Mouse (Mus musculus) kidney, embryonic 16.5 days (tissue): ENCODE data around the gene Setd1a. TPM values are rescaled to one million over a fixed set of nuclear protein-coding genes. Genes with fewer than 3 reads are reported as not detected.

Experiments
- ATAC-seq: fragments of 200-750 bp; cut with Nextera tagmentation; 2 replicates; pipeline ENCODE4 v1.8.0; 2017; ENCODE audit warnings: moderate TSS enrichment; ENCODE audit not compliant: low FRiP score, low TSS enrichment
- H3K27ac ChIP-seq: fragments of 300-500 bp; sonication (generic); 2 replicates; pipeline ENCODE4 v1.5.1; 2014; ENCODE audit warnings: low read length
- H3K27me3 ChIP-seq: fragments of 300-500 bp; sonication (generic); 2 replicates; pipeline ENCODE4 v1.6.1; 2014; ENCODE audit warnings: low read length, control low read depth, mixed read lengths; ENCODE audit not compliant: insufficient read depth
- H3K36me3 ChIP-seq: fragments of 300-500 bp; sonication (generic); 2 replicates; pipeline ENCODE4 v1.6.1; 2014; ENCODE audit warnings: low read length, control low read depth, mixed read lengths; ENCODE audit not compliant: insufficient read depth
- H3K4me1 ChIP-seq: fragments of 300-500 bp; sonication (generic); 2 replicates; pipeline ENCODE4 v1.6.1; 2014; ENCODE audit warnings: low read length, control low read depth, mixed read lengths; ENCODE audit not compliant: insufficient read depth
- H3K4me2 ChIP-seq: fragments of 300-500 bp; sonication (generic); replicated peaks from 2 replicates; pipeline ENCODE4 v1.6.1; 2014; ENCODE audit warnings: low read depth, low read length
- H3K4me3 ChIP-seq: fragments of 300-500 bp; sonication (generic); 2 replicates; pipeline ENCODE4 v1.5.1; 2014; ENCODE audit warnings: mild to moderate bottlenecking, low read length
- H3K9ac ChIP-seq: fragments of 300-500 bp; sonication (generic); replicated peaks from 2 replicates; pipeline ENCODE4 v1.6.1; 2014; ENCODE audit warnings: low read length
- H3K9me3 ChIP-seq: fragments of 300-500 bp; sonication (generic); 2 replicates; pipeline ENCODE4 v1.6.1; 2016; ENCODE audit warnings: low read length, control low read depth
- WGBS: fragments of 180-500 bp; shearing (Covaris S2); extraction: QIAGEN DNeasy Blood & Tissue Kit; methylation state at CpG from one replicate; pipeline ENCODE4 v1.1.7; 2014; 5-methylcytosine and 5-hydroxymethylcytosine counted together
- polyA plus RNA-seq: library from polyadenylated mRNA; unstranded; fragments of >200 nt; fragmentation: Nextera tagmentation; extraction: Ambion mirVana; gene quantifications from 2 replicates; pipeline ENCODE4 v1.2.1, GENCODE M21; 2015

The Setd1a gene
- polyA plus RNA-seq, 1 experiment from 2014 or later: 19.4 TPM

DNA sequence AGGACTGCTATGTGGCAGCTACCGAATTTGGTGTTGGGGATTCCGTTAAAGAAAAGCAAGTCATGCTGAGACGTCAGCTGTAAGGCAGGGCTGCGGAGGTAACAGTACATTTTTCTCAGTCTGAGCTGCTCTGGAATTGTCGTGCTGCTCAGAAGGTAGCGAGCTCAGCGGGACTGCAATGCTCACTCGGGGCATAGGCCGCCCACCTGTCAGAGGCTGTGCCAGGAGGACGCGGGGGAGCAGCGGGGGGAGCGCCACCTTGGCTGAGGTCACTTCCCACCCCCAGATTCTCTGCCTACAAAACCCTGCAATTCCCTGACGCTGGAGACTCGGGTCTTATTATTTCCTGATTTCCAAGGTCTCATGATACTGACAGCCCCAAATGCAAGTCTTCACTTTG lies 64.4 kb downstream of the Setd1a start:
- peaks cover 15% of the 10 kb centered on the region for H3K36me3 ChIP-seq
- ATAC-seq: peak; percentile 28
- H3K27me3 ChIP-seq: no peaks in the 10 kb centered on the region
- H3K4me2 ChIP-seq: peak overlapping the region; percentile 94
- peak overlapping the region; percentile 86 for H3K9ac ChIP-seq
- peaks cover 7% of the 10 kb centered on the region for H3K4me1 ChIP-seq
- WGBS: under 1% methylated on average over 15 of the region's 15 CpGs
- peak overlapping the region; percentile 91 for H3K27ac ChIP-seq
- peak overlapping the region; percentile 89 for H3K4me3 ChIP-seq
- no peaks in the 10 kb centered on the region for H3K9me3 ChIP-seq

DNA sequence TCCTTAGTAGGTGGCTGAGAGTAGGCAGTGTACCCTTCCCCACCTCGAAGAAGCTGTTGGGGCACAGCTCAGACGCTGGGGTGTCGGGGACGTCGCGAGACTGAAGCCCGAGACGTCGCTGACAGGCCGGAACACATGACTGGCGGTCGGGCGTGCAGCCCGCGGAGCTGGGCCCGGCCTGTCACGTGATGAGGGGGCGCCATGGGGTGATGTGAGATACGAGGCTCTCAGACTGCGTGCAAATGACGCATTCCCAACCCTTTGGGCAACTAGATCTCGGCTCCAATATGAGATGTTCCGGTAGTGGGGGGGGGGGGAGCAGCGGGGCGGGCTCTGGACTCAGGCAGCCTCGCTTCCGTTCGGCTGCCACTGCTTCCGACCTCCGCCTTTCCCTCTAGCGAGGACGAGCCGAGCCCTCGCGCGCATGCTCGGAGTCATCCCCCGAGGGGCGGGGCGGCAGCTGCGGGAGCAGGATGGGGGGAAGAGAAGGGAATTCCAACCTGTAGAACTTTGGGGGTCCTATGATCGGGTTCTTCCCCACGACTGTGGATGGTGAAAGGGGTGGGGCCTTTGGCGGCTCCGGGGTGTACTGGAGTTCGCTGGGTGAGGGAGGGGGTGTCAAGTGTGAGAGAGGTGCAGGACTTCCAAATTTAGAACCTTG lies 65.0 kb downstream of the Setd1a start:
- Histone ChIP-seq H3K36me3 (peaks cover 21% of the 10 kb centered on the region), H3K27ac (peak overlapping the region; percentile 91), H3K4me2 (peak overlapping the region; percentile 94), H3K9ac (peak overlapping the region; percentile 86), H3K4me3 (peak overlapping the region; percentile 89), H3K4me1 (peaks cover 7% of the 10 kb centered on the region), H3K9me3 (no peaks in the 10 kb centered on the region), H3K27me3 (no peaks in the 10 kb centered on the region)
- peak; percentile 92 for ATAC-seq
- under 1% methylated on average over 46 of the region's 46 CpGs for WGBS

DNA sequence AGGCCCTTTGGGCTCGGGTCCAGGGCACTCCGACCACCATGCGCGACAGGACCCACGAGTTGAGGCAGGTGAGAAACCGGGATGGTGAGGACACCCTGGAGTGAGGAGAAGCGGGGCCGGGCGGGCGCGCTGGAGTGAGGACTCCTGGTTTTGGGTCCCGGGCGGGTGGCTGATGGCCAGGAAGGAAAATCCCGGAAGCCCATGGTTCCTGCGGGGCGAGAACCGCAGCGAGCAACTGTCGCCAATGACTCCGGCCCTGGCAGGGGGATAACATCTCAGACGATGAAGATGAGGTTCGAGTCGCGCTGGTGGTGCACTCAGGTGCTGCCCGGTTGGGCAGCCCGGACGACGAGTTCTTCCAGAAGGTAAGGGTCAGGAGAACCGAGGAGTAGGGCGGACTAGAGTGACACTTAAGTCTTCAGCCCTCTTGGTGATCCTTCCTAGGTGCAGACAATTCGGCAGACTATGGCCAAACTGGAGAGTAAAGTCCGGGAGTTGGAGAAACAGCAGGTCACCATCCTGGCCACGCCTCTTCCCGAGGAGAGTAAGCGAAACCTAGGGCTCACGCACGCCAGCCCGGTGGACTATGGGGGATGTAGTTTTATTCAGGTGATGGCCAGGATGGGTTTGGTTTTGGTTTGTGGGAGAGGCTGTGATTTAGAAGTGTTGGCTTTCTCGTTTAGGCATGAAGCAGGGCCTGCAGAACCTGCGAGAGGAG lies 65.7 kb downstream of the Setd1a start:
- peak overlapping the region; percentile 86 for H3K9ac ChIP-seq
- WGBS: under 1% methylated on average over 40 of the region's 40 CpGs
- H3K9me3 ChIP-seq: no peaks in the 10 kb centered on the region
- peak overlapping the region; percentile 91 for H3K27ac ChIP-seq
- H3K36me3 ChIP-seq: peaks cover 26% of the 10 kb centered on the region
- peak overlapping the region; percentile 94 for H3K4me2 ChIP-seq
- peak; percentile 72 for ATAC-seq
- no peaks in the 10 kb centered on the region for H3K27me3 ChIP-seq
- H3K4me1 ChIP-seq: peaks cover 7% of the 10 kb centered on the region
- peak overlapping the region; percentile 89 for H3K4me3 ChIP-seq

Other genes with a start within 250 kb of the Setd1a start
- gene Tmem265, start 215.3 kb upstream of the Setd1a start, polyA plus RNA-seq: 10.5 and 10.6 TPM in 2 replicates
- gene Phkg2, start 203.3 kb upstream of the Setd1a start, polyA plus RNA-seq: 40.7 and 46.7 TPM in 2 replicates
- gene Ccdc189, start 188.1 kb upstream of the Setd1a start, polyA plus RNA-seq: 16.7 and 17.6 TPM in 2 replicates
- gene Rnf40, start 187.9 kb upstream of the Setd1a start, polyA plus RNA-seq: 50.6 and 51.4 TPM in 2 replicates
- 19.8 and 22.1 TPM in 2 replicates for gene Zfp629, start 160.9 kb upstream of the Setd1a start, polyA plus RNA-seq
- 50.5 and 54.5 TPM in 2 replicates for gene Bcl7c, start 67.7 kb upstream of the Setd1a start, polyA plus RNA-seq
- gene Ctf1, start 63.9 kb upstream of the Setd1a start, polyA plus RNA-seq: 14.0 and 14.7 TPM in 2 replicates
- 0.15 and 0.32 TPM in 2 replicates for gene Ctf2, start 44.5 kb upstream of the Setd1a start, polyA plus RNA-seq
- gene Fbxl19, start 32.1 kb upstream of the Setd1a start, polyA plus RNA-seq: 5.4 TPM in 2 replicates
- gene Orai3, start 6.9 kb upstream of the Setd1a start, polyA plus RNA-seq: 31.2 and 34.8 TPM in 2 replicates
- gene Gm49388, start 8.9 kb downstream of the Setd1a start, polyA plus RNA-seq: not detected in 2 replicates
- 28.2 and 33.2 TPM in 2 replicates for gene Hsd3b7, start 23.9 kb downstream of the Setd1a start, polyA plus RNA-seq
- 44.6 and 48.0 TPM in 2 replicates for gene Stx4a, start 47.6 kb downstream of the Setd1a start, polyA plus RNA-seq
- 3.6 and 4.4 TPM in 2 replicates for gene Stx1b, start 47.9 kb downstream of the Setd1a start, polyA plus RNA-seq
- gene Zfp646, start 99.6 kb downstream of the Setd1a start, polyA plus RNA-seq: 13.0 and 15.7 TPM in 2 replicates
- 21.0 and 25.6 TPM in 2 replicates for gene Zfp668, start 100.2 kb downstream of the Setd1a start, polyA plus RNA-seq
- gene Prss53, start 114.3 kb downstream of the Setd1a start, polyA plus RNA-seq: 5.9 and 6.5 TPM in 2 replicates
- not detected in 2 replicates for gene Gm21974, start 118.8 kb downstream of the Setd1a start, polyA plus RNA-seq
- 163 and 168 TPM in 2 replicates for gene Vkorc1, start 118.9 kb downstream of the Setd1a start, polyA plus RNA-seq
- gene Bckdk, start 127.4 kb downstream of the Setd1a start, polyA plus RNA-seq: 155 and 156 TPM in 2 replicates
- 42.7 and 44.4 TPM in 2 replicates for gene Kat8, start 135.8 kb downstream of the Setd1a start, polyA plus RNA-seq
- gene Prss8, start 153.4 kb downstream of the Setd1a start, polyA plus RNA-seq: 93.2 and 98.7 TPM in 2 replicates
- gene Prss36, start 170.1 kb downstream of the Setd1a start, polyA plus RNA-seq: 15.2 TPM in 2 replicates
- gene Fus, start 190.8 kb downstream of the Setd1a start, polyA plus RNA-seq: 359 and 373 TPM in 2 replicates
- gene Pycard, start 217.2 kb downstream of the Setd1a start, polyA plus RNA-seq: 60.1 and 61.8 TPM in 2 replicates
- 0.16 and 0.23 TPM in 2 replicates for gene Trim72, start 227.3 kb downstream of the Setd1a start, polyA plus RNA-seq